Mouse (Mus musculus) olfactory bulb, adult 2 months (tissue): ENCODE measurements around the gene Parl.

Experiments used
- CTCF ChIP-seq: fragments of 200-500 bp; IDR thresholded peaks from 2 replicates; pipeline ENCODE4 v1.5.1; 2012; ENCODE audit warnings: low read depth, mild to moderate bottlenecking, low read length, moderate library complexity; ENCODE audit not compliant: insufficient read depth
- POLR2A ChIP-seq: fragments of 200-500 bp; IDR thresholded peaks from 2 replicates; pipeline ENCODE4 v1.6.1; 2012; ENCODE audit warnings: mild to moderate bottlenecking, low read depth, low read length, moderate library complexity; ENCODE audit not compliant: insufficient read depth

- TF ChIP-seq CTCF (no peak), POLR2A (no peak)
Measured at GRCm38 (mm10) chr16:20338616-20339015, 36.4 kb upstream of the Parl start.
